Mouse (Mus musculus) adrenal gland, adult (tissue): ENCODE data around the gene Traf6.

Source experiments
- DNase-seq, 2 experiments: peaks; one replicate each; pipeline ENCODE4 v3.0.0; 2022 to 2023; ENCODE audit warnings: low spot score in 1 of 2; ENCODE audit not compliant: inconsistent age in 2 of 2

Gene Traf6

GRCm38 (mm10) chr2:101678236-101679021 lies at the start of gene Traf6:
Gene Traf6, plus strand, starts transcription at chr2:101678429.
- DNase-seq = peak; percentile 89 to 95

GRCm38 (mm10) chr2:101638979-101639839 lies 39.0 kb upstream of the Traf6 start:
- DNase-seq = no peak

- DNase-seq = no peak
These were observed 38.3 kb upstream of the Traf6 start for GRCm38 (mm10) chr2:101639840-101640350.

GRCm38 (mm10) chr2:101645841-101646240 lies 32.4 kb upstream of the Traf6 start:
- no peak for DNase-seq

- no peak for DNase-seq
These were observed 29.9 kb upstream of the Traf6 start for GRCm38 (mm10) chr2:101648361-101648760.

- DNase-seq = no peak
These were observed 29.0 kb upstream of the Traf6 start, which contains the start of the genes Rag1 and B230118H07Rik for GRCm38 (mm10) chr2:101649114-101649671. Gene Rag1, minus strand, starts transcription at chr2:101649501. Gene B230118H07Rik, minus strand, starts transcription at chr2:101649532.

- no peak for DNase-seq
These were observed 27.8 kb upstream of the Traf6 start for GRCm38 (mm10) chr2:101650446-101650845.

GRCm38 (mm10) chr2:101652204-101652920 lies 25.9 kb upstream of the Traf6 start:
- no peak for DNase-seq

GRCm38 (mm10) chr2:101652921-101653597 lies 25.2 kb upstream of the Traf6 start:
- DNase-seq = peak; percentile 54 to 89

GRCm38 (mm10) chr2:101660536-101660935 lies 17.7 kb upstream of the Traf6 start:
- no peak for DNase-seq

- DNase-seq = peak; percentile 53 to 90
These were observed 13.0 kb upstream of the Traf6 start for GRCm38 (mm10) chr2:101665058-101665702.

GRCm38 (mm10) chr2:101665703-101666092 lies 12.5 kb upstream of the Traf6 start:
- DNase-seq = no peak

- DNase-seq = no peak
These were observed 9.5 kb upstream of the Traf6 start for GRCm38 (mm10) chr2:101668751-101669150.

- DNase-seq = no peak
These were observed 4.7 kb upstream of the Traf6 start for GRCm38 (mm10) chr2:101673547-101673946.

- peak in 1 of 2 experiments; percentile 65 for DNase-seq
These were observed 1.0 kb downstream of the Traf6 start for GRCm38 (mm10) chr2:101679164-101679784.

GRCm38 (mm10) chr2:101684421-101684820 lies 6.2 kb downstream of the Traf6 start:
- DNase-seq = peak in 1 of 2 experiments; percentile 36

GRCm38 (mm10) chr2:101688011-101688410 lies 9.8 kb downstream of the Traf6 start:
- no peak for DNase-seq

GRCm38 (mm10) chr2:101690252-101690827 lies 12.1 kb downstream of the Traf6 start:
- no peak for DNase-seq

- DNase-seq = no peak
These were observed 14.8 kb downstream of the Traf6 start for GRCm38 (mm10) chr2:101693043-101693442.
